Mouse (Mus musculus): ENCODE measurements around the gene Cenpf. TPM values are rescaled to one million over a fixed set of nuclear protein-coding genes. Genes with fewer than 3 reads are reported as not detected.

Cenpf gene
- polyA plus RNA-seq, 1 experiment from 2014 or later, result 49.8 TPM

DNA sequence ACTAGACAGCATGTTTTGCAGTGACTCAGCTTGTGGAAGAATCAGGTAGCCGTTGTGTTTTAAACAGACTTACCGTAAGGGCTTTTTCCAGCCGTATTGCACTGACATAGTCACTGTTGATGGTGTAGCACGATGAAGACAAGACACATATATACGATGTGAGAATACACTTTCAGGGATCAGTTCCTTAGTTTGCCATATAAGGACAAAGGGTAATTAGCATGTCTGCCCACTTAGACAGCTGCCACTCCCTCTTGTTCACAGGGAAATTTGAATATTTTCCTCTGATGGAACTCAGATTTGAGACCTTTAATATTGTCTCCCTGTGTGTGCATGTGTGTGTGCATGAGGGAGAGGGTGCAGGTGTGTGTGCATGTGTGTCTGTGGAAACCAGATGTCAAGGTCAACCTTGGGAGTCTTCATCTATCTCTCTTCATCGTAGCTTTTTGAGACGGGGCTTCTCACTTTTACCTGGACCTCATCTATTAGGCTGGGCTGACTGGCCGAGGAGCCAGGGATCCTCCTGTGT lies 82.2 kb downstream of the Cenpf start:
- Histone ChIP-seq H3K27me3 (ENCODE audit: control insufficient read depth, insufficient read depth, low read depth, low read length) (no peaks in the 10 kb centered on the region), H3K9ac (ENCODE audit: low read depth, low read length) (no peak overlapping the region), H3K27ac (ENCODE audit: low read length) (no peak overlapping the region), H3K4me1 (ENCODE audit: control insufficient read depth, low read depth, low read length) (no peaks in the 10 kb centered on the region), H3K9me3 (replicated peaks; ENCODE audit: control insufficient read depth, low read length) (no peaks in the 10 kb centered on the region), H3K4me2 (ENCODE audit: low read depth, low read length) (no peak overlapping the region), H3K36me3 (ENCODE audit: control insufficient read depth, insufficient read depth) (no peaks in the 10 kb centered on the region), H3K4me3 (ENCODE audit: low read depth, low read length) (no peak overlapping the region)
- no peak for ATAC-seq (ENCODE audit: low read depth)
- 73% methylated on average over 8 of the region's 8 CpGs for WGBS (ENCODE audit: insufficient replicate concordance)

DNA sequence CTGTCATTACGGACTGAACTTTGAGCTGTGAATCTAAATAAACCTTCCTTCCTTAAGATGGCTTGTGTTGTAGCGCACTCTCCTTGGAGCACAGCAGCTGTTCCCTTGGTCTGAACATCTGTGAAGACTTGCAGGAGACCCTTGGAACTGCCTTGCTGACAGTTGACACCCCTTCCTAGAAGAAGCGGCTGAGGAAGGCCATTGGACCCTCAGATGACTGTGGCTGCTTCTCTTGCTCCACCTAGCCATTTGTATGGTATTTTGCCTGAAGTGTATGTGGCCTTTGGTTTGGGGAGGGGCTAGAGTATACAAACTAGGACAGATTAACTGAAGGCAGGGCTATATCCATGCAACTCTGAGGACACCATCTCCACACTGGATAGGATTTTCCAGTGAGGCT lies 90.8 kb downstream of the Cenpf start:
- WGBS (ENCODE audit: insufficient replicate concordance), result 47% methylated on average over 3 of the region's 3 CpGs
- Histone ChIP-seq H3K4me1 (ENCODE audit: control insufficient read depth, low read depth, low read length) (no peaks in the 10 kb centered on the region), H3K4me2 (ENCODE audit: low read depth, low read length) (no peak overlapping the region), H3K9ac (ENCODE audit: low read depth, low read length) (no peak overlapping the region), H3K9me3 (replicated peaks; ENCODE audit: control insufficient read depth, low read length) (no peaks in the 10 kb centered on the region), H3K4me3 (ENCODE audit: low read depth, low read length) (no peak overlapping the region), H3K27ac (ENCODE audit: low read length) (no peak overlapping the region), H3K27me3 (ENCODE audit: control insufficient read depth, insufficient read depth, low read depth, low read length) (no peaks in the 10 kb centered on the region), H3K36me3 (ENCODE audit: control insufficient read depth, insufficient read depth) (no peaks in the 10 kb centered on the region)
- ATAC-seq (ENCODE audit: low read depth), result no peak

Other genes with a start within 250 kb of the Cenpf start
- 0.26 and 0.38 TPM in 2 replicates for gene Ptpn14, start 40.2 kb upstream of the Cenpf start, polyA plus RNA-seq (2015; fragmentation: Nextera tagmentation; extraction: Ambion mirVana)
- 19.4 and 21.1 TPM in 2 replicates for gene Smyd2, start 234.3 kb upstream of the Cenpf start, polyA plus RNA-seq (2015; fragmentation: Nextera tagmentation; extraction: Ambion mirVana)

Measured in liver, embryonic 16.5 days (tissue).